11 mouse cellular contexts compared by ENCODE assay signal in genomic region chr11:32031396-32031795, GRCm38 (mm10).
"Had no signal": no experiment of that assay in that cellular context is flagged by ENCODE, and none has a peak within 500 bp of the region (broad histone marks: within the 10 kb centered on the region; RNA-seq: fewer than 3 reads in every experiment).

No protein-coding gene starts in this region.

- H3K4me3 ChIP-seq: left cerebral cortex, adult 2 months; liver, embryonic 15.5 days; midbrain, embryonic 13.5 days; neural tube, embryonic 13.5 days; stomach, embryonic 15.5 days had no signal

- DNase-seq: kidney, adult 8-10 months; kidney, postnatal 25 days; lung, adult 2 months; lung, postnatal 36 days; right cerebral cortex, postnatal 14 days; thymus, postnatal 25 days had no signal

- H3K27ac ChIP-seq: liver, embryonic 15.5 days; neural tube, embryonic 13.5 days; stomach, embryonic 15.5 days had no signal
